Mouse (Mus musculus): ENCODE data around the gene Slc3a1.

DNA sequence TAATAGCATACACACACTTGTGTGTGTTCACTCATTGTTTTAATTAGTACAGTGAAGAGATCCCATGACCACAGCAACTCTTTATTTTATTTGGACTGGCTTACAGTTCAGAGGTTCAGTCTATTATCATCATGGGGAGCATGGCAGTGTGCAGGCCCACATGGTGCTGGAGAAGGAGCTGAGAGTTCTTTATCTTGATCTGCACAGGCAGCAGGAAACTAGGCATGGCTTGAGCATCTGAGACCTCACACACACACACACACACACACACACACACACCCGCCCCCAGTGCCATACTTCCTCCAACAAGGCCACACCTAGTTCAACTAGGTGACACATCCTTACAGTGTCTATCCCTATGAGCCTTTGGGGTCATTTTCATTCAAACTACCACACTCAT lies 30.5 kb upstream of the Slc3a1 start:
- TF ChIP-seq CTCF (IDR thresholded peaks at IDR 0.05; ENCODE audit: low read depth) (no peak), EP300 (IDR thresholded peaks at IDR 0.05; ENCODE audit: low read depth) (no peak)
